Mouse (Mus musculus): Measurements from ENCODE around the gene Fam104a. TPM values are rescaled to one million over a fixed set of nuclear protein-coding genes. Genes with fewer than 3 reads are reported as not detected.

The Fam104a gene
- total RNA-seq (2012; rRNA removed) (34.9 and 35.3 TPM in 2 replicates), total RNA-seq (2014; rRNA removed) (11.6 and 14.6 TPM in 2 replicates), polyA plus RNA-seq (2012; ENCODE audit: insufficient read length, low read depth) (55.0 and 57.0 TPM in 2 replicates)

DNA sequence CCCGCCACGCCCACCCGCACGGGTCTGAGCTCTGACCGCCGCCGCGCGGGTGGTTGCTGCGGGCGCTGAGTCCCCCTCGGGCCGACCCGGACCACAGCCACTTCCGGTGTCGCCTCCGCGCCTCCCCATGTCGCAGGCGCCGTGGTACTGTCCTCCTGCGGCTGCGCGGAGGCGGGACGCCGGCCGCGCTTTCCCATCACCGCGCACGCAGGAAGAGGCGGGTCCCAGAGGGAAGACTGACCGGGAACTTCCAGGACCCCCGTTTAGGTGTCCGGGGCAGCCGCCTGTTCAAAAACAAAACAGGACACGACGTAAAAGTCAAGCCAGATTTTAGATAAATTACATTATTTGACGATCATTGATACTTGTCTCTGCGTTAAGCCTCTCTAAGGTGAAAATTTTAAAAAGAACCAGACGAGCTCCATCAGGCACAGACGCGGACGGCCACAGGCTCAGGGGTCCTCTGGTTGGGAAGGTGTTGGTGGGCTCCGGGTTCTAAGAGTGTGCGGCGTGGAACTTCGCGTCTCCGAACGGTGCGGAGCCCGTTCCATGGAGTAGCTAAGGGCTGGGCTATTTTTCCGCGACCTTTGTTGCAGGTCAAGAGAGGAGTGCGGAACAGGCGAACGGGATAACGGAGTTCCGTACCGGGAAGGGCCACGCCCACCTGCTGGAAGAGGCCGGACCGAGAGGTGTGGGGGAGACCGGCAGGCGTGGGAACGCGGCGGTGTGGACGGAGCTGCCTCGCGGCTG lies at the start of gene Fam104a, which contains the start of gene D11Wsu47e:
Fam104a (minus strand) TSS at position 199 of the 750 bp plus-strand sequence.
D11Wsu47e (plus strand) TSS at position 456 of the 750 bp plus-strand sequence.
- peak within 1 kb of the TSS; percentile 84 to 99 (median 99) for H3K4me3 ChIP-seq (replicated peaks in 1 of 3; ENCODE audit: low read depth in 2 of 3, low read length in 2 of 3, poor library complexity in 1 of 3)
- H3K9ac ChIP-seq (ENCODE audit: insufficient read depth, low read depth), result peak within 1 kb of the TSS; percentile 95
- dilution Hi-C loops (cut with MboI; ENCODE audit: extremely low pct_ligation_motif_present, extremely low pct_unique_long_range_greater_than_20kb, low sequenced_read_pairs), result no loop called here
- peak; percentile 96 for DNase-seq (ENCODE audit: extremely low read depth)
- H3K36me3 ChIP-seq (replicated peaks in 1 of 2; ENCODE audit: control insufficient read depth in 1 of 2, insufficient read depth in 1 of 2, low read length in 1 of 2), result peaks cover 16 to 39% of the 10 kb centered on the region in 2 experiments
- TF ChIP-seq ZNF384 (IDR thresholded peaks at IDR 0.05; ENCODE audit: low read depth, low read length) (no peak), ZKSCAN1 (IDR thresholded peaks at IDR 0.05; ENCODE audit: borderline replicate concordance, low read depth, low read length) (no peak), USF2 (conservative IDR thresholded peaks at IDR 0.05; ENCODE audit: low read depth, low read length) (no peak), RAD21 (IDR thresholded peaks at IDR 0.05; ENCODE audit: low read depth, low read length) (no peak), CHD1 (IDR thresholded peaks at IDR 0.05; ENCODE audit: low read depth, low read length) (no peak), IRF4 (IDR thresholded peaks at IDR 0.05; ENCODE audit: low read depth, low read length) (peak; percentile 63), SMC3 (IDR thresholded peaks at IDR 0.05; ENCODE audit: low read depth, low read length) (no peak), RCOR1 (conservative IDR thresholded peaks at IDR 0.05; ENCODE audit: low read depth, low read length) (peak; percentile 12; the same call in 1 of the 2 replicates), HCFC1 (IDR thresholded peaks at IDR 0.05; ENCODE audit: low read depth, low read length) (peak; percentile 87), UBTF (IDR thresholded peaks at IDR 0.05; ENCODE audit: low read depth, low read length) (no peak), TBP (conservative IDR thresholded peaks at IDR 0.05; ENCODE audit: low read depth, low read length) (peak; percentile 83; the same call in 1 of the 2 replicates), NELFE (IDR thresholded peaks at IDR 0.05; ENCODE audit: low read depth, low read length) (peak; percentile 67), CTCF (conservative IDR thresholded peaks at IDR 0.05 in 1 of 2, IDR thresholded peaks at IDR 0.05 in 1 of 2; ENCODE audit: low read depth in 2 of 2, low read length in 2 of 2) (peak in 1 of 2 experiments; percentile 23; a peak in 1 of 4 replicates), MYC (IDR thresholded peaks at IDR 0.05; ENCODE audit: low read depth, low read length) (peak; percentile 79; the same call in 1 of the 2 replicates), TCF12 (IDR thresholded peaks at IDR 0.05; ENCODE audit: low read depth, low read length) (peak; percentile 76), CHD2 (IDR thresholded peaks at IDR 0.05; ENCODE audit: low read length) (no peak), BHLHE40 (IDR thresholded peaks at IDR 0.05; ENCODE audit: low read depth, low read length) (peak; percentile 76), SIN3A (IDR thresholded peaks at IDR 0.05; ENCODE audit: low read length) (no peak; the same call in none of the 2 replicates), KAT2A (IDR thresholded peaks at IDR 0.05; ENCODE audit: insufficient replicate concordance, low read length) (peak; percentile 81; the same call in 1 of the 2 replicates), ETS1 (conservative IDR thresholded peaks at IDR 0.05; ENCODE audit: low read depth, low read length) (no peak), E2F4 (IDR thresholded peaks at IDR 0.05; ENCODE audit: insufficient replicate concordance, low read depth, low read length) (no peak), ELF1 (IDR thresholded peaks at IDR 0.05; ENCODE audit: low read depth, low read length) (peak; percentile 97), POLR2AphosphoS2 (IDR thresholded peaks at IDR 0.05; ENCODE audit: low read depth, low read length) (peak; percentile 76; the same call in 1 of the 2 replicates), MXI1 (IDR thresholded peaks at IDR 0.05; ENCODE audit: low read depth, low read length) (peak; percentile 92; the same call in 1 of the 2 replicates), USF1 (IDR thresholded peaks at IDR 0.05; ENCODE audit: low read depth, low read length) (no peak), MAFK (IDR thresholded peaks at IDR 0.05; ENCODE audit: insufficient replicate concordance, low read length) (no peak), JUN (IDR thresholded peaks at IDR 0.05; ENCODE audit: insufficient read depth, low read depth, low read length) (no peak), ZMIZ1 (IDR thresholded peaks at IDR 0.05; ENCODE audit: low read depth, low read length) (no peak; the same call in 1 of the 2 replicates), POLR2A (IDR thresholded peaks at IDR 0.05; ENCODE audit: low read depth, low read length) (peak; percentile 80), JUND (conservative IDR thresholded peaks at IDR 0.05; ENCODE audit: low read depth, low read length) (no peak), EP300 (IDR thresholded peaks at IDR 0.05; ENCODE audit: low read length) (no peak), NRF1 (IDR thresholded peaks at IDR 0.05; ENCODE audit: low read depth, low read length) (peak; percentile 96), MEF2A (IDR thresholded peaks at IDR 0.05; ENCODE audit: borderline replicate concordance, low read depth, low read length) (peak; percentile 52), GABPA (IDR thresholded peaks at IDR 0.05; ENCODE audit: insufficient replicate concordance, low read depth, low read length) (no peak), PAX5 (IDR thresholded peaks at IDR 0.05; ENCODE audit: low read length) (no peak), MAZ (IDR thresholded peaks at IDR 0.05; ENCODE audit: low read depth, low read length) (no peak), ZC3H11A (IDR thresholded peaks at IDR 0.05; ENCODE audit: low read depth, low read length) (no peak), MAX (IDR thresholded peaks at IDR 0.05; ENCODE audit: low read length) (peak; percentile 100)
- H3K4me1 ChIP-seq (ENCODE audit: control insufficient read depth in 1 of 2, insufficient read depth in 2 of 2), result peaks cover 7 to 51% of the 10 kb centered on the region in 2 experiments
- H3K27me3 ChIP-seq (replicated peaks), result no peaks in the 10 kb centered on the region
- in situ Hi-C loops (cut with MboI; ENCODE audit: low pct_ligation_motif_present, low pct_unique_long_range_greater_than_20kb, low sequenced_read_pairs), result no loop called here
- peaks cover 75% of the 10 kb centered on the region for H3K79me2 ChIP-seq (replicated peaks; ENCODE audit: control insufficient read depth, extremely low read depth, insufficient read depth, poor library complexity, severe bottlenecking)
- H3K9me3 ChIP-seq (replicated peaks; ENCODE audit: low read length), result no peaks in the 10 kb centered on the region
- peak within 1 kb of the TSS; percentile 96 for H3K4me2 ChIP-seq (ENCODE audit: insufficient read depth, low read depth, poor library complexity, severe bottlenecking)
- H3K27ac ChIP-seq (ENCODE audit: insufficient read depth, low read depth), result peak within 1 kb of the TSS; percentile 81
